Mouse (Mus musculus): ENCODE measurements around the gene Vmn1r181.
"Not testable (repeated sequence)": the region's sequence is repeated elsewhere in the genome, so short reads cannot be mapped to it uniquely, and the experiment has no call there.

Gene Vmn1r181

DNA sequence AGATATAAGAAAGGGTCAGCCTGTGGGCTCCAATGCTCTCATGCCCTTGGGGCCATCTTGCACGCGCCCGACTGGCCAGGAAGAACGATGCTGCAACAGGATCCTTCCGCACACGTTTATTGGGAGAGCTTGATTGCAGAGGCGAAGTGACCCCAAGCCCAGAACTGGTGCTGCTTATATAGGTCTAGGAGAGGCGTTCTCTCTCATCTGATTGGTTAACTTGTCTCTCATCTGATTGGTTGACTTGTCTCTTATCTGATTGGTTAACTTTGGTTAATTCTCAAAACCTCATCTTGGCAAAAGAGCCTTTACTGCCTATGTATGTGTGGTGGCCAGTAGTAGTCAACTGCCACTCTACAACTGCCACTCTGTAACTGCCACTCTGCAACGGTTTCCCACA, at the start of gene Vmn1r181:
Gene Vmn1r181 (plus strand): TSS at position 301 of the 400 bp plus-strand sequence.
- DNase-seq: not testable (repeated sequence)

DNA sequence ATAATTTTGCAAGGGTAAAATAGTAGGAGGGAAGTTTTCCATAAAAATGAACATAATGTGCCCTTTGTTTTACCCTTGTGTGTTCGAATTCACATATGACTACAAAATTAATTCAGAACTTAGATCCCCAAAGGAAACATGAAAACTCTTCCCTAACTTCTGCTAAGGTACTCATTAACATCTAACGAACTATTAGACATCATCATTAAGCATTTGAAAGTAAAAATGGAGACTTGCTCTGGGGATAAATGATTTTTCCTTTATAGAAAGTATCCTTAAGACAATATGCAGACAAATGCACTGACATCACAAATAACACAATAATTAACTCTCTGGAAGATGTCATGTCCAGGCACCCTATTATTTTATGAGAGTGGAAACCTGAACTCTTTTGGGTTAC, 47.7 kb upstream of the Vmn1r181 start, which contains the start of gene Vmn1r179:
Gene Vmn1r179 (plus strand): TSS at position 301 of the 400 bp plus-strand sequence.
- DNase-seq: no peak

DNA sequence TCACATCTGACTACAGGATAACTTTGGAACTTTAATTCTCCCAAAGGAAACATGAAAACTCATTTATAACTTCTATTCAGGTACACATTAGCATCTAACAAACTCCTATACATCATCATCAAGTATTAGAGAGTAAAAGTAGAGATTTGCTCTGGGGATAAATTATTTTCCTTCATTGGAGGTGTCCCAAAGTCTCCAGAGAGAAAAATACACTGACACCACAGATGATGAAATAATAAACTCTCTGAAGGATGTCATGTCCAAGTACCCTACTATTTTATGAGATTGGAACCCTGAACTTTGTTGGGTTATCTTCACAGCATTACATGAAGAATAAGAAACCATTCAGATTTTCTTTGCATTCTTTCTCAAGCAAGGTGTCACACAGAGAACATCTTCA, 24.1 kb upstream of the Vmn1r181 start, which contains the start of gene Vmn1r180:
Gene Vmn1r180 (plus strand): TSS at position 301 of the 400 bp plus-strand sequence.
- no peak for DNase-seq

DNA sequence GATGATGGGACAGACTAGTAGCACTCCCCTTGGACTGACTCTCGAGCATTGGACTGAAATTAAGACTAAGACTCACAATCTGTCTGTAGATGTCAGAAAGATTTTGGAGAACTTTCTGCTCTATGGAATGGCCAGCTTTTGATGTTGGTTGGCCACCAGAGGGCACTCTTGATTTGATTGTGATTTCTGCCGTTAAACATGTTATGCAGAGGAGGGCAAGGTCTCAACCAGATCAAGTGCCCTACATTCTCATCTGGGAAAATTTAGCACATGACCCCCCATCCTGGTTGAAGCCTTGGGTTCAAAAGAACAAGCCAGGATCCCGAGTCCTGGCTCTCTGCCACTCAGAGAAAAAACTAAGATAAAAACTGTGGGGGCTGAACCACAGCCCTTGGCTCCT, 6.4 kb upstream of the Vmn1r181 start:
- DNase-seq: peak; percentile 8

DNA sequence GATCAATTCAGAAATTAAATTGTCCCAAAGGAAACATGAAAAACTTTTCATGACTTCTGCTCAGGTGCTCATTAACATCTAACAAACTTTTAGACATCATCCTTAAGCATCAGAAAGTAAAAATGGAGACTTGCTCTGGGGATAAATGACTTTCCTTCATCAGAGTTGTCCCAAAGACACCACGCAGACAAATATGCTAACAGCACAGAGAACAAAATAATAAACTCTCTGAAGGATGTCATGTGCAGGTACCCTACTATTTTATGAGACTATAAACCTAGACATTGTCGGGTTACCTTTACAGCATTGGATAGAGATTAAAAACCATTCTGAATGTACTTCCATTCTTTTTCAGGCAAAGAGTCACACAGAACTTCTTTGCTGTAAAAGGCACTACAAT, 27.0 kb downstream of the Vmn1r181 start, which contains the start of gene V1rd19:
Gene V1rd19 (plus strand): TSS at position 301 of the 400 bp plus-strand sequence.
- DNase-seq: no peak
